ENCODE assay signal across 9 mouse cellular contexts in genomic region chr5:106458477-106459119, GRCm38 (mm10). TPM values are rescaled to one million over a fixed set of nuclear protein-coding genes. Genes with fewer than 3 reads are reported as not detected.
DNase-seq lines count a peak whose midpoint lies in the region; ATAC-seq and TF ChIP-seq lines count a peak whose summit lies in the region.
"Had no signal": no experiment of that assay in that cellular context is flagged by ENCODE, and none has a peak within 500 bp of the region (broad histone marks: within the 10 kb centered on the region; RNA-seq: fewer than 3 reads in every experiment).

No protein-coding gene starts in this region.

- H3K27ac ChIP-seq in heart, embryonic 11.5 days (ENCODE audit: low read depth, low read length) = no peak overlapping the region
- H3K27ac ChIP-seq in embryonic facial prominence, embryonic 15.5 days (replicated peaks) = no peak overlapping the region
- H3K27ac ChIP-seq in olfactory bulb, adult 2 months (ENCODE audit: insufficient read depth, low read depth, low read length) = no peak overlapping the region

- WGBS in heart, embryonic 11.5 days (ENCODE audit: insufficient replicate concordance) = 0% methylated on average over 47 of the region's 68 CpGs
- under 1% methylated on average over 29 of the region's 68 CpGs for WGBS in embryonic facial prominence, embryonic 15.5 days
- under 1% methylated on average over 59 of the region's 68 CpGs for WGBS in olfactory bulb, adult 2 months

- no peaks in the 10 kb centered on the region for H3K9me3 ChIP-seq in heart, embryonic 11.5 days (replicated peaks; ENCODE audit: control insufficient read depth, low read length)
- H3K9me3 ChIP-seq in embryonic facial prominence, embryonic 15.5 days (replicated peaks) = no peaks in the 10 kb centered on the region

- no peak for TF ChIP-seq CTCF in olfactory bulb, adult 2 months (IDR thresholded peaks at IDR 0.05; ENCODE audit: insufficient read depth, low read depth, low read length)

- no peak for TF ChIP-seq POLR2A in olfactory bulb, adult 2 months (IDR thresholded peaks at IDR 0.05; ENCODE audit: insufficient read depth, low read depth, low read length)

- H3K4me1 ChIP-seq in heart, embryonic 11.5 days (ENCODE audit: control insufficient read depth, insufficient read depth, low read length) = peaks cover 7% of the 10 kb centered on the region
- peaks cover 33% of the 10 kb centered on the region for H3K4me1 ChIP-seq in embryonic facial prominence, embryonic 15.5 days
- no peaks in the 10 kb centered on the region for H3K4me1 ChIP-seq in olfactory bulb, adult 2 months (ENCODE audit: control insufficient read depth, insufficient read depth, low read length)

- peak overlapping the region; percentile 93 for H3K4me2 ChIP-seq in heart, embryonic 11.5 days
- H3K4me2 ChIP-seq in embryonic facial prominence, embryonic 15.5 days (replicated peaks) = peak overlapping the region; percentile 93

- H3K4me3 ChIP-seq in heart, embryonic 11.5 days (ENCODE audit: low read depth, low read length) = peak overlapping the region; percentile 52
- peak overlapping the region; percentile 50 for H3K4me3 ChIP-seq in embryonic facial prominence, embryonic 15.5 days (replicated peaks)
- peak overlapping the region; percentile 28 for H3K4me3 ChIP-seq in olfactory bulb, adult 2 months (ENCODE audit: insufficient read depth, low read depth, low read length)

- peak; percentile 72 for ATAC-seq in heart, embryonic 11.5 days (replicated peaks; ENCODE audit: insufficient number of reproducible peaks, low FRiP score, low TSS enrichment)
- 0 out of 2 replicates have a peak, but pooled peaks have one; percentile 27 for ATAC-seq in embryonic facial prominence, embryonic 15.5 days (ENCODE audit: insufficient number of reproducible peaks, low FRiP score, low TSS enrichment, low read depth)

- no peak overlapping the region for H3K9ac ChIP-seq in heart, embryonic 11.5 days (ENCODE audit: low read depth, low read length)
- H3K9ac ChIP-seq in embryonic facial prominence, embryonic 15.5 days = no peak overlapping the region

- peaks cover 90% of the 10 kb centered on the region for H3K27me3 ChIP-seq in heart, embryonic 11.5 days (ENCODE audit: control insufficient read depth, insufficient read depth, low read length)
- peaks cover 96% of the 10 kb centered on the region for H3K27me3 ChIP-seq in embryonic facial prominence, embryonic 15.5 days

- no peak for DNase-seq in heart, adult 9 months (ENCODE audit: low spot score in 2 of 2)
- DNase-seq in R1 (ENCODE audit: low read depth, low spot score) = peak; percentile 61
- DNase-seq in kidney, postnatal 10 days = peak; percentile 28
- no peak for DNase-seq in layer of hippocampus, adult 9-10 months (ENCODE audit: low spot score)
- no peak for DNase-seq in spleen, adult 12 weeks (ENCODE audit: low spot score)

- no peaks in the 10 kb centered on the region for H3K36me3 ChIP-seq in heart, embryonic 11.5 days (ENCODE audit: control insufficient read depth, insufficient read depth, low read length)
- H3K36me3 ChIP-seq in embryonic facial prominence, embryonic 15.5 days = no peaks in the 10 kb centered on the region

RNA-seq across cellular contexts. Expression of gene Barhl2, which starts 0.6 kb away (rescaled TPM):
- polyA plus RNA-seq in heart, embryonic 11.5 days (2014; fragmentation: Nextera tagmentation; extraction: Ambion mirVana) = not detected in 2 replicates
- polyA plus RNA-seq in embryonic facial prominence, embryonic 15.5 days (2015; fragmentation: Nextera tagmentation; extraction: Ambion mirVana) = not detected in 2 replicates
- polyA plus RNA-seq in olfactory bulb, adult 2 months (2012; ENCODE audit: insufficient read depth, insufficient read length, low replicate concordance, missing spikeins) = not detected in 2 replicates
- polyA plus RNA-seq: gonadal fat pad, adult 2 months had no signal

Comparison
In these comparisons a context has a peak if more than half of its experiments do, and no peak if none do; other contexts are left out.
1. DNase-seq: peak in R1 (single experiment) and kidney, postnatal 10 days (single experiment); none in heart, adult 9 months (0 of 2), layer of hippocampus, adult 9-10 months (single experiment) and spleen, adult 12 weeks (single experiment).
2. Peak in every context shown above with its lines, with median percentiles within 50 percentile points of each other: H3K4me3 ChIP-seq.